Mouse (Mus musculus) heart, embryonic 14.5 days (tissue): ENCODE data around the gene Tulp2. TPM values are rescaled to one million over a fixed set of nuclear protein-coding genes. Genes with fewer than 3 reads are reported as not detected.

ENCODE experiments used
- ATAC-seq: fragments of 200-750 bp; cut with Nextera tagmentation; 2 replicates; pipeline ENCODE4 v1.8.0; 2017; ENCODE audit warnings: low read depth, moderate TSS enrichment; ENCODE audit not compliant: insufficient number of reproducible peaks, insufficient read depth, low FRiP score
- H3K27ac ChIP-seq, 2 experiments: fragments of 200-500 bp in 1 of 2; fragments of 300-500 bp in 1 of 2; sonication (generic) in 1 of 2; replicated peaks in 1 of 2; 2 replicates each; pipeline ENCODE4 v1.5.1; 2012 to 2014; ENCODE audit warnings: low read depth in 2 of 2, low read length in 2 of 2, control low read depth in 1 of 2, mild to moderate bottlenecking in 1 of 2, mixed read lengths in 1 of 2; ENCODE audit not compliant: control insufficient read depth in 1 of 2, insufficient read depth in 1 of 2
- H3K27me3 ChIP-seq: fragments of 300-500 bp; sonication (generic); 2 replicates; pipeline ENCODE4 v1.6.1; 2014; ENCODE audit warnings: mild to moderate bottlenecking, low read length, control low read depth; ENCODE audit not compliant: control insufficient read depth, insufficient read depth
- H3K36me3 ChIP-seq: fragments of 300-500 bp; sonication (generic); 2 replicates; pipeline ENCODE4 v1.6.1; 2014; ENCODE audit warnings: mild to moderate bottlenecking, control low read depth, low read length, mixed read lengths; ENCODE audit not compliant: control insufficient read depth, insufficient read depth
- H3K4me1 ChIP-seq, 2 experiments: fragments of 200-500 bp in 1 of 2; fragments of 300-500 bp in 1 of 2; sonication (generic) in 1 of 2; 2 replicates each; pipeline ENCODE4 v1.6.1; 2012 to 2014; ENCODE audit warnings: low read length in 2 of 2, control low read depth in 1 of 2, mixed read lengths in 1 of 2; ENCODE audit not compliant: control insufficient read depth in 2 of 2, insufficient read depth in 2 of 2
- H3K4me2 ChIP-seq: fragments of 300-500 bp; sonication (generic); 2 replicates; pipeline ENCODE4 v1.6.1; 2014; ENCODE audit warnings: mild to moderate bottlenecking, low read length
- H3K4me3 ChIP-seq, 2 experiments: fragments of 200-500 bp in 1 of 2; fragments of 300-500 bp in 1 of 2; sonication (generic) in 1 of 2; 2 replicates each; pipeline ENCODE4 v1.5.1; 2012 to 2014; ENCODE audit warnings: low read length in 2 of 2, mild to moderate bottlenecking in 2 of 2, control low read depth in 1 of 2, low read depth in 1 of 2, moderate library complexity in 1 of 2; ENCODE audit not compliant: control insufficient read depth in 1 of 2, insufficient read depth in 1 of 2
- H3K9ac ChIP-seq: fragments of 300-500 bp; sonication (generic); 2 replicates; pipeline ENCODE4 v1.6.1; 2014; ENCODE audit warnings: mild to moderate bottlenecking, low read length
- H3K9me3 ChIP-seq: fragments of 300-500 bp; sonication (generic); 2 replicates; pipeline ENCODE4 v1.6.1; 2016; ENCODE audit warnings: low read length, control low read depth; ENCODE audit not compliant: control insufficient read depth
- WGBS: fragments of 180-500 bp; shearing (Covaris S2); extraction: QIAGEN DNeasy Blood & Tissue Kit; methylation state at CpG from one replicate; pipeline ENCODE4 v1.1.7; 2014; 5-methylcytosine and 5-hydroxymethylcytosine counted together
- polyA plus RNA-seq: library from polyadenylated mRNA; unstranded; fragments of >200 nt; fragmentation: Nextera tagmentation; extraction: Ambion mirVana; gene quantifications from 2 replicates; pipeline ENCODE4 v1.2.1, GENCODE M21; 2014

The Tulp2 gene
- 0.42 and 0.71 TPM in 2 replicates for polyA plus RNA-seq

GRCm38 (mm10) chr7:45481374-45481927 lies at the start of gene Tulp2:
TSS of gene Tulp2 (plus strand) at chr7:45481877.
- Histone ChIP-seq H3K4me1 (no peaks in the 10 kb centered on the region), H3K4me2 (no peak within 1 kb of the TSS), H3K4me3 (no peak within 1 kb of the TSS), H3K9me3 (no peaks in the 10 kb centered on the region), H3K36me3 (no peaks in the 10 kb centered on the region), H3K27me3 (no peaks in the 10 kb centered on the region), H3K9ac (no peak within 1 kb of the TSS), H3K27ac (no peak within 1 kb of the TSS)
- 53% methylated on average over 15 of the region's 15 CpGs for WGBS
- no peak for ATAC-seq

GRCm38 (mm10) chr7:45433835-45434202 lies 47.9 kb upstream of the Tulp2 start:
- Histone ChIP-seq H3K27me3 (no peaks in the 10 kb centered on the region), H3K27ac (peak overlapping the region; percentile 76 to 91), H3K9me3 (no peaks in the 10 kb centered on the region), H3K4me1 (peaks cover 19 to 37% of the 10 kb centered on the region in 2 experiments), H3K9ac (peak overlapping the region; percentile 81), H3K4me3 (peak overlapping the region; percentile 60 to 72), H3K4me2 (peak overlapping the region; percentile 78), H3K36me3 (peaks cover 42% of the 10 kb centered on the region)
- no peak for ATAC-seq
- under 1% methylated on average over 7 of the region's 7 CpGs for WGBS

- Histone ChIP-seq H3K4me1 (peaks cover 19 to 37% of the 10 kb centered on the region in 2 experiments), H3K36me3 (peaks cover 40% of the 10 kb centered on the region), H3K9ac (peak within 1 kb of the TSS; percentile 90), H3K9me3 (no peaks in the 10 kb centered on the region), H3K4me3 (peak within 1 kb of the TSS; percentile 72 to 83), H3K27ac (peak within 1 kb of the TSS; percentile 90 to 91), H3K4me2 (peak within 1 kb of the TSS; percentile 78), H3K27me3 (no peaks in the 10 kb centered on the region)
- under 1% methylated on average over 45 of the region's 45 CpGs for whole genome bisulfite sequencing
- peak; percentile 94 for ATAC-seq
These were observed 47.3 kb upstream of the Tulp2 start, which contains the start of gene Gys1 for GRCm38 (mm10) chr7:45434203-45435015. TSS of gene Gys1 (plus strand) at chr7:45434844.

- WGBS: under 1% methylated on average over 16 of the region's 16 CpGs
- peak overlapping the region; percentile 85 to 90 for H3K27ac ChIP-seq
- H3K9me3 ChIP-seq: no peaks in the 10 kb centered on the region
- peak overlapping the region; percentile 90 for H3K9ac ChIP-seq
- ATAC-seq: no peak
- peak overlapping the region; percentile 69 to 83 for H3K4me3 ChIP-seq
- peaks cover 40% of the 10 kb centered on the region for H3K36me3 ChIP-seq
- no peaks in the 10 kb centered on the region for H3K27me3 ChIP-seq
- H3K4me2 ChIP-seq: peak overlapping the region; percentile 65
- peaks cover 19 to 37% of the 10 kb centered on the region in 2 experiments for H3K4me1 ChIP-seq
These were observed 46.6 kb upstream of the Tulp2 start for GRCm38 (mm10) chr7:45435038-45435437.

GRCm38 (mm10) chr7:45436444-45436843 lies 45.2 kb upstream of the Tulp2 start:
- no peaks in the 10 kb centered on the region for H3K9me3 ChIP-seq
- H3K9ac ChIP-seq: peak overlapping the region; percentile 90
- peak overlapping the region; percentile 65 for H3K4me2 ChIP-seq
- ATAC-seq: no peak
- no peak overlapping the region for H3K4me3 ChIP-seq
- H3K27me3 ChIP-seq: no peaks in the 10 kb centered on the region
- H3K4me1 ChIP-seq: peaks cover 19 to 37% of the 10 kb centered on the region in 2 experiments
- H3K27ac ChIP-seq: no peak overlapping the region
- H3K36me3 ChIP-seq: peaks cover 40% of the 10 kb centered on the region
- 82% methylated on average over 5 of the region's 5 CpGs for WGBS

GRCm38 (mm10) chr7:45437046-45437445 lies 44.6 kb upstream of the Tulp2 start:
- 49% methylated on average over 6 of the region's 6 CpGs for WGBS
- Histone ChIP-seq H3K4me3 (no peak overlapping the region), H3K9ac (peak overlapping the region; percentile 9; the same call in 1 of the 2 replicates)

GRCm38 (mm10) chr7:45437521-45438276 lies 44.0 kb upstream of the Tulp2 start, which contains the start of gene Ruvbl2:
TSS of gene Ruvbl2 (minus strand) at chr7:45438096.
- H3K4me3 ChIP-seq: no peak within 1 kb of the TSS
- no peaks in the 10 kb centered on the region for H3K27me3 ChIP-seq
- ATAC-seq: no peak
- no peak within 1 kb of the TSS for H3K27ac ChIP-seq
- peak within 1 kb of the TSS; percentile 65 for H3K4me2 ChIP-seq
- peaks cover 19 to 37% of the 10 kb centered on the region in 2 experiments for H3K4me1 ChIP-seq
- H3K9ac ChIP-seq: peak within 1 kb of the TSS; percentile 16; the same call in 1 of the 2 replicates
- H3K36me3 ChIP-seq: peaks cover 47% of the 10 kb centered on the region
- no peaks in the 10 kb centered on the region for H3K9me3 ChIP-seq
- 28% methylated on average over 19 of the region's 19 CpGs for WGBS

More at GRCm38 (mm10) chr7:45437046-45437445, 44.6 kb upstream of the Tulp2 start:
- Histone ChIP-seq H3K27ac (no peak overlapping the region), H3K4me2 (peak overlapping the region; percentile 65), H3K27me3 (no peaks in the 10 kb centered on the region), H3K4me1 (peaks cover 19 to 37% of the 10 kb centered on the region in 2 experiments), H3K36me3 (peaks cover 41% of the 10 kb centered on the region), H3K9me3 (no peaks in the 10 kb centered on the region)
- no peak for ATAC-seq
